Mouse (Mus musculus) ES-E14 (cell line): ENCODE results near the gene Dand5. TPM values are rescaled to one million over a fixed set of nuclear protein-coding genes. Genes with fewer than 3 reads are reported as not detected.

Source experiments
- DNase-seq: peaks from one replicate; pipeline ENCODE4 v3.0.0-alpha.2; 2013; ENCODE audit warnings: low read depth, low spot score
- H3K27ac ChIP-seq: 2 replicates; pipeline ENCODE4 v1.5.1; 2012; ENCODE audit warnings: low read depth, mild to moderate bottlenecking, low read length, moderate library complexity, mixed read lengths; ENCODE audit not compliant: poor library complexity, insufficient read depth, severe bottlenecking
- H3K36me3 ChIP-seq: 2 replicates; pipeline ENCODE4 v1.6.1; 2012; ENCODE audit warnings: mild to moderate bottlenecking, low read length, moderate library complexity, mixed read lengths; ENCODE audit not compliant: control insufficient read depth, poor library complexity, insufficient read depth, severe bottlenecking
- H3K4me1 ChIP-seq, 2 experiments: fragments of 150-350 bp in 1 of 2; sonication (generic) in 1 of 2; 2 replicates each; pipeline ENCODE4 v1.6.1; 2012; ENCODE audit warnings: low read length in 2 of 2, mild to moderate bottlenecking in 1 of 2, mixed read lengths in 1 of 2; ENCODE audit not compliant: control insufficient read depth in 2 of 2, insufficient read depth in 2 of 2, poor library complexity in 1 of 2
- H3K4me3 ChIP-seq, 2 experiments: fragments of 150-350 bp in 1 of 2; sonication (generic) in 1 of 2; 2 replicates each; pipeline ENCODE4 v1.5.1; 2012; ENCODE audit warnings: low read length in 2 of 2, low read depth in 1 of 2, mild to moderate bottlenecking in 1 of 2, mixed read lengths in 1 of 2; ENCODE audit not compliant: insufficient read depth in 1 of 2, poor library complexity in 1 of 2, severe bottlenecking in 1 of 2
- H3K9ac ChIP-seq: 2 replicates; pipeline ENCODE4 v1.6.1; 2012; ENCODE audit warnings: low read depth, mild to moderate bottlenecking, low read length, mixed read lengths; ENCODE audit not compliant: poor library complexity, insufficient read depth, severe bottlenecking
- H3K9me3 ChIP-seq: fragments of 150-350 bp; sonication (generic); 2 replicates; pipeline ENCODE4 v1.6.1; 2012; ENCODE audit warnings: low read depth, mild to moderate bottlenecking, low read length; ENCODE audit not compliant: control insufficient read depth, insufficient read depth
- CHD2 ChIP-seq: IDR thresholded peaks from 2 replicates; pipeline ENCODE4 v1.6.1; 2014; ENCODE audit warnings: mild to moderate bottlenecking, low read depth, low read length, inconsistent platforms
- HCFC1 ChIP-seq: IDR thresholded peaks from 2 replicates; pipeline ENCODE4 v1.6.1; 2012; ENCODE audit warnings: low read length, inconsistent platforms, borderline replicate concordance; ENCODE audit not compliant: insufficient read depth
- MAFK ChIP-seq: IDR thresholded peaks from 2 replicates; pipeline ENCODE4 v1.6.1; 2014; ENCODE audit warnings: mild to moderate bottlenecking, low read depth, low read length, inconsistent platforms; ENCODE audit not compliant: insufficient read depth
- ZC3H11A ChIP-seq: IDR thresholded peaks from 2 replicates; pipeline ENCODE4 v1.6.1; 2012; ENCODE audit warnings: low read depth, mild to moderate bottlenecking, inconsistent platforms, low read length, borderline replicate concordance
- ZNF384 ChIP-seq: IDR thresholded peaks from 2 replicates; pipeline ENCODE4 v1.6.1; 2012; ENCODE audit warnings: low read depth, low read length, inconsistent platforms
- in situ Hi-C, 2 experiments: fragments of 600-800 bp; cut with MboI; formaldehyde crosslinking; loops; one replicate each; pipeline ENCODE4 v1.15.1; 2025; ENCODE audit warnings: low sequenced_read_pairs in 2 of 2, inconsistent platforms in 1 of 2; ENCODE audit not compliant: unreplicated experiment in 2 of 2
- total RNA-seq: library from RNA; depleted of rRNA; stranded (reverse); fragments of 300-350 nt; gene quantifications from 2 replicates; pipeline ENCODE4 v1.2.3, GENCODE M21; 2012

The Dand5 gene
- total RNA-seq, 1 experiment, result 1.4 TPM

GRCm38 (mm10) chr8:84786801-84787467 lies 35.7 kb downstream of the Dand5 start:
- Histone ChIP-seq H3K4me3 (no peak overlapping the region), H3K36me3 (no peaks in the 10 kb centered on the region), H3K4me1 (peaks cover 0 to 6% of the 10 kb centered on the region in 2 experiments; a peak in 1 of 4 replicates), H3K27ac (no peak overlapping the region), H3K9me3 (no peaks in the 10 kb centered on the region), H3K9ac (no peak overlapping the region)
- TF ChIP-seq MAFK (no peak), CHD2 (no peak), ZC3H11A (no peak), HCFC1 (no peak), ZNF384 (no peak)
- in situ Hi-C loops, result no loop called here
- DNase-seq, result no peak

DNA sequence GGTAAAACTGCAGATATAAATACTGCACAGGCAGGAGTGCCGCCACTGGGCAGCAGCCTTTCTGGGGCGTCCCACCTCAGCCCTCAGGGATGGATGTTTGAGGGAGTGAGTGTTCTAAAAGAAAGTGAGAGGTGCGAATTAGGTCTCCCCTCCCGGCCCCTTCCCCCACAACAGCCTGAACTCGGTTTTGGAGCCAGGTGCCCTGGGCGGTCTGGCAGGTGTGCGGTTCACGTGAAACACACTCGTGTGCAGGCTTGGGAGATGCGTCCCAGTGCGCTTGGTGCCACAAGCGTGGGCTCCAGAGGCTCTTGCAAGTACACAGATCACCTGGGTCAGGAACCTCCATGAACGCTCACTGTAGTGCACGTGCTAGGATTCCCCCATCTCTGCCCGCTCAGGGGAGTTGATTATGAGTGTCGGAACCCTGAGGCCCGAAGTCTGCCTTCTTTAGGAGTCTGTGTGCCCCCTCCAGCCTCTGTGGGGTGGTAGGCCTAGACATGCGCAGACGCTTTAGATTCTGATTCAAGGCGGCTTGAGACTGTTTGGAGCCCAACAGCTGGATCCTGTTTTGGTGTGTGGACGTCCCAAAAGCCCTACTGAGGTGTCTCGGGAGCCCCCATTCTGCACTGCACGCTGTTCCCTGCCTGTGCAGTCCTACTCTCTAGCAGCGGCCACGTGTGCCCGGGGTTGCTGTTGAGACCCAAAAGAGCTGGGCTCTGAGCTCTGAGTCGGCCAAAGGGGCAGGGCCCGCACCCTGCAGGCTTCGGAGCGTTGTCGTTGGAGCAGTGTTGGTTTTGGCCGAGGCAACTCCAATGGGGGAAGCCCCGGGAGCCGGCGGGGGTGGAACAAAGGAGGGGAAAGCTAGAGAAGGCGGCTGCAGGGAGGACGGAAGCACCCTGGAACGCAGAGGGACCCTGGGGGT lies 36.6 kb downstream of the Dand5 start:
- no peak overlapping the region for H3K27ac ChIP-seq
- H3K9ac ChIP-seq, result no peak overlapping the region
- no peak for DNase-seq
- H3K4me3 ChIP-seq, result peak overlapping the region; percentile 11 to 39; a peak in 2 of 4 replicates
- H3K36me3 ChIP-seq, result no peaks in the 10 kb centered on the region
- H3K9me3 ChIP-seq, result no peaks in the 10 kb centered on the region
- no peak for TF ChIP-seq ZC3H11A
- TF ChIP-seq CHD2, result no peak
- no peak for TF ChIP-seq MAFK
- no peak for TF ChIP-seq ZNF384
- TF ChIP-seq HCFC1, result no peak
- in situ Hi-C loops, result no loop called here
- H3K4me1 ChIP-seq, result peaks cover 0 to 7% of the 10 kb centered on the region in 2 experiments; a peak in 1 of 4 replicates

DNA sequence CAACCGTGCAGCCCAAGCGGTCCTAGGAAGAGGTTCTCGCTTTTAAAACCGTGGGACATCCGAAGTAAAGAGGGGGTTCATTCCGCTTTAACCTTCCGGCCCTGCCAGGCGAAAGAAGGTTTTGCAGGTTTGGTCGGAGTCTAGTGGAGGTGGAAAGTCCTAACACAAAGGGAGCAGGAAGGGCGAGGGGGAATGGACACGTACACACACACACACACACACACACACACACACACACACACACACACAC lies 37.2 kb downstream of the Dand5 start:
- H3K4me1 ChIP-seq, result peaks cover 0 to 8% of the 10 kb centered on the region in 2 experiments; a peak in 1 of 4 replicates
- no peaks in the 10 kb centered on the region for H3K9me3 ChIP-seq
- H3K9ac ChIP-seq, result no peak overlapping the region
- no peak for DNase-seq
- no peak for TF ChIP-seq ZNF384
- TF ChIP-seq ZC3H11A, result no peak
- no peak for TF ChIP-seq MAFK
- TF ChIP-seq HCFC1, result no peak
- TF ChIP-seq CHD2, result no peak
- H3K4me3 ChIP-seq, result no peak overlapping the region; a peak in 1 of 4 replicates
- no peak overlapping the region for H3K27ac ChIP-seq
- no peaks in the 10 kb centered on the region for H3K36me3 ChIP-seq
- in situ Hi-C loops, result no loop called here

DNA sequence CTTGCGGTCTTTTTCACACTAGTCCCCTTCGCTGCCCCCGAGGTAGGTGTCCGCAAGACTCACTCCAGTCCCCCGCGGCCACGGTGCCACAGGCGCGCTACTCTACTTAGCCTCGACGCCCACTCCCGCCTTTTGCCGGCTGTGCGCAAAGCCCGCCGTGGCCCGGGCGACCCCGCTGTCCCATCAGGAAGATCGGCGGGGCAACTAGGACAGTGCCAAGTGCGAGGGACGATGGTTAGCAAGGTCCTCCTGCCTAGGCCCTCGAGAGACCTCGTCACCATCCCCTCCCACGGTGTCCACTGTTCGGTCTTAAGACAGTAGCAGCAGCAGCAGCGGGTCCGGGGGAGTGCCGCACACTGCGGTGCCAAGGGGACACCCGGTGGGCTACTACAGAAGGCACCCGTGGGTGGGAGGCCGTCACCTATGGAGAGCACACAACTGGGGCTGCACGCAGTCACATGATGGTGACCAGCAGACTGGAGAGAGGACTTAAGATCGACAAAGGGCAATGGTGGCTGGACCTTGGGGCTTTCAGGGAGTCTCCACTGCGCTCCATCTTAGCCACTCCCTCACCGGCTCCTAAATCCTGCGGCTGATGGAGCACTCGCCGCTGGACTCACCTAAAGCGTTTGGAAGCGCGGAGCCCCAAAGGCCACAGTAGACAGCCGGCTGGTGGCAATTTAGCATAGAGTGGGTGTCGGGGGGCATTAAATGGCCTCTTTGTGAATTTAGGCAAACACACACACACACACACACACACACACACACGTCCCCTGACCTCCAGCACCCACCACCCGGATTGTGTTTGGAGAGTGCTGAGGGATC lies 37.7 kb downstream of the Dand5 start:
- TF ChIP-seq CHD2, result no peak
- TF ChIP-seq ZNF384, result no peak
- no peak for TF ChIP-seq MAFK
- no peak for TF ChIP-seq ZC3H11A
- no peak for TF ChIP-seq HCFC1
- no peaks in the 10 kb centered on the region for H3K9me3 ChIP-seq
- no peaks in the 10 kb centered on the region for H3K36me3 ChIP-seq
- in situ Hi-C loops, result no loop called here
- DNase-seq, result no peak
- peaks cover 0 to 8% of the 10 kb centered on the region in 2 experiments; a peak in 1 of 4 replicates for H3K4me1 ChIP-seq
- H3K9ac ChIP-seq, result no peak overlapping the region
- H3K27ac ChIP-seq, result no peak overlapping the region
- H3K4me3 ChIP-seq, result peak overlapping the region in 1 of 2 experiments; percentile 15; a peak in 1 of 4 replicates
